Mouse (Mus musculus): ENCODE results near the gene Alox12b. TPM values are rescaled to one million over a fixed set of nuclear protein-coding genes. Genes with fewer than 3 reads are reported as not detected.

Alox12b gene
- not detected in 2 replicates for total RNA-seq (2021)
- long read RNA-seq, experiment 1 = 0 reads
- long read RNA-seq, experiment 2 = 0 reads

- DNase-seq = peak; percentile 28
Observed at GRCm38 (mm10) chr11:69156800-69157199, at the start of gene Alox12b. Gene Alox12b (plus strand): TSS chr11:69156989.

- DNase-seq = no peak
Observed at GRCm38 (mm10) chr11:69107676-69108075, 49.1 kb upstream of the Alox12b start.

GRCm38 (mm10) chr11:69108223-69108622, 48.6 kb upstream of the Alox12b start:
- DNase-seq = no peak

- peak; percentile 29 for DNase-seq
Observed at GRCm38 (mm10) chr11:69109032-69109900, 47.5 kb upstream of the Alox12b start.

GRCm38 (mm10) chr11:69110319-69111046, 46.3 kb upstream of the Alox12b start:
- peak; percentile 96 for DNase-seq

GRCm38 (mm10) chr11:69111051-69111810, 45.6 kb upstream of the Alox12b start:
- DNase-seq = no peak

GRCm38 (mm10) chr11:69111865-69112264, 44.9 kb upstream of the Alox12b start:
- no peak for DNase-seq

GRCm38 (mm10) chr11:69114018-69114417, 42.8 kb upstream of the Alox12b start:
- no peak for DNase-seq

- DNase-seq = no peak
Observed at GRCm38 (mm10) chr11:69114621-69115020, 42.2 kb upstream of the Alox12b start.

- no peak for DNase-seq
Observed at GRCm38 (mm10) chr11:69116843-69117242, 39.9 kb upstream of the Alox12b start.

GRCm38 (mm10) chr11:69117737-69118695, 38.8 kb upstream of the Alox12b start:
- DNase-seq = peak; percentile 82

- DNase-seq = peak; percentile 89
Observed at GRCm38 (mm10) chr11:69118765-69119164, 38.0 kb upstream of the Alox12b start.

GRCm38 (mm10) chr11:69119446-69120155, 37.2 kb upstream of the Alox12b start:
- DNase-seq = no peak

GRCm38 (mm10) chr11:69120221-69121000, 36.4 kb upstream of the Alox12b start, which contains the start of gene Hes7:
Gene Hes7 (plus strand): TSS chr11:69120404.
- DNase-seq = peak; percentile 31

GRCm38 (mm10) chr11:69121001-69121740, 35.6 kb upstream of the Alox12b start:
- DNase-seq = peak; percentile 49

GRCm38 (mm10) chr11:69121741-69122335, 35.0 kb upstream of the Alox12b start:
- DNase-seq = no peak

- DNase-seq = peak; percentile 94
Observed at GRCm38 (mm10) chr11:69122336-69122951, 34.3 kb upstream of the Alox12b start, which contains the start of gene 9130213A22Rik. Gene 9130213A22Rik (minus strand): TSS chr11:69122589.

All from adrenal gland, postnatal 14 days (tissue).